Mouse (Mus musculus) lung, postnatal 25 days (tissue): ENCODE data around the gene Ptprt.

Experiments
- DNase-seq: peaks from one replicate; pipeline ENCODE4 v3.0.0; 2022; ENCODE audit warnings: low spot score

The Ptprt gene

DNA sequence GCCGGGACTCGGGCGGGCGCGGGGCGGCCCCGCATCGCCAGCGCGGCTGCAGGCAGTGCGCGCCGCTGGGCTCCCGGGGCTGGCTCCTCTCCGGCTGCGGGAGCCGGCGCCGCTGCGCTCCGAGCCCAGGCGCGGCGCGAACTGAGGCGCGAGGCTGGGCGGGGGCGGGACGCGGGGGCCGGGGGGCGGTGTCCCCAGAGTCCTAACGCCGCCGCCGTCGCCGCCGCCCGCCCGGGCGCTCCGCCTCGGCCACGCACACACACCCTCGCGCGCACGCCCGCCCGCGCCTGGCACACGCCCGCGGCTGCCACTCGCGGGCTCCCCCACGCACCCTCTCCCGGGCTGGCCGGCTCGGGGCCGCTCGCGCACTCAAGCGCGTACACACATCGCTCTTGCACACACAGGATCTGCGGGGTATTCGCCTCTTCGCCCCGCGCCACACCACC is at the start of gene Ptprt:
Gene Ptprt, minus strand, starts transcription at position 207 of the 446 bp plus-strand sequence.
- no peak for DNase-seq

- DNase-seq: no peak
Observed at GRCm38 (mm10) chr2:162710443-162710842, 49.5 kb upstream of the Ptprt start.

- DNase-seq: no peak
Observed at GRCm38 (mm10) chr2:162699691-162700090, 38.7 kb upstream of the Ptprt start.

DNA sequence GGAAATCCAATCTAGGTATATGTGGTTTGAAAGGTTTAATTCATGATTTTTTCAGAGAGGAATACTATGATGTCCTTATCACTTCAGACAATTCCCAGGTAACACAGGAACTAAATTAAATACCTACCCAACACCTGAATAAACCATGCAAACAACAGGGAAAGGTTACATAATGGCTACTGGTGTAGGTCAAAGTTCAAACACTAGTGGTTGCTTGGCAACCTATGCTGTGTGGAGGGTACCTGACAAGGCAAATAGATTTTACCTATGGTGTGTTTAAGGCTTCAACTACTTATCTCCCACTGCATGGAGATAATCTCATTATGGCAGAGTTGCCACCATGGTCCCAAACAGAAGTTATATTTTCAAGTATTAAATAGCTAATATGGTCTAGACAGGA is 38.1 kb upstream of the Ptprt start:
- no peak for DNase-seq

- no peak for DNase-seq
Observed at GRCm38 (mm10) chr2:162698068-162698467, 37.1 kb upstream of the Ptprt start.

DNA sequence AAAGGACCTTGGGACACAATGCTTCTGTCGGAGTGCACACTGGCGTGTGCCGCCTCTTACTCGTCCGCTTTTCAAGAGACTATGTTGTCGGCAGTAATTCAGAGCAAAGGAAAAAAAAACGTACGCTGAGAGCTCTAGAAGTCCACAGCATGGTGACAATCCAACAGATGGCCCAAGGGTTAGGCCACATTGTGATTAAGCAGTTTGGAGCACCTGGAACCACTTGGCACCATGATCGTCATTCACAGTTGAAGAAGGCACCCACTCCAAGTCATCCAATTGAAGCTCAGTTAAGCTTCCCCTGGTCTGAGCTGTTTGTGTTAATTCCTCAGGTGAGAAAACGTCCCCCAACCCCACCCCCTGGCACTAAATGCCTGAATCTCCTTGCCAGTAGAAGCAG is 36.2 kb upstream of the Ptprt start:
- no peak for DNase-seq

GRCm38 (mm10) chr2:162692143-162692542 is 31.2 kb upstream of the Ptprt start:
- DNase-seq: no peak

GRCm38 (mm10) chr2:162682674-162683073 is 21.7 kb upstream of the Ptprt start:
- DNase-seq: peak; percentile 9

- no peak for DNase-seq
Observed at GRCm38 (mm10) chr2:162662431-162662970, 1.6 kb upstream of the Ptprt start.

DNA sequence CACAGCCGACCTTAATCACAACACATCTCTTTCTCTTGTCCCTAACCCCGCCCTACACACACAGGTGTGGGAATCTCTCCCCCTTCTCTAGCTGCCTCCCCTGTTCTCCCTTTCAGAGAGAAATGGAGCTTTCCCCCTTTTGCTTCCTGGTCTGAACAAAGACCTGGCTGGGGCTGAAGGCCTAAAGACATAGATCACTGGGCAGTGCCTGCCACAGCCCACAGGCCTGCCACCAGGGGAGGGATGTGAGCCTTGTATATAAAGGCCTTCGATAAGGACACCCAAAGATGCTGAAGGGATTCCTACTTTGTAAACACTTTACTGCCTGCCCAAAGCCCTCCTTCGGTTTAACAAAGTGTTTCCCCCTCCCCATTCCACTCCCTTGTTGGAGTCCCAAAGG is 786 bp upstream of the Ptprt start:
- DNase-seq: no peak

DNA sequence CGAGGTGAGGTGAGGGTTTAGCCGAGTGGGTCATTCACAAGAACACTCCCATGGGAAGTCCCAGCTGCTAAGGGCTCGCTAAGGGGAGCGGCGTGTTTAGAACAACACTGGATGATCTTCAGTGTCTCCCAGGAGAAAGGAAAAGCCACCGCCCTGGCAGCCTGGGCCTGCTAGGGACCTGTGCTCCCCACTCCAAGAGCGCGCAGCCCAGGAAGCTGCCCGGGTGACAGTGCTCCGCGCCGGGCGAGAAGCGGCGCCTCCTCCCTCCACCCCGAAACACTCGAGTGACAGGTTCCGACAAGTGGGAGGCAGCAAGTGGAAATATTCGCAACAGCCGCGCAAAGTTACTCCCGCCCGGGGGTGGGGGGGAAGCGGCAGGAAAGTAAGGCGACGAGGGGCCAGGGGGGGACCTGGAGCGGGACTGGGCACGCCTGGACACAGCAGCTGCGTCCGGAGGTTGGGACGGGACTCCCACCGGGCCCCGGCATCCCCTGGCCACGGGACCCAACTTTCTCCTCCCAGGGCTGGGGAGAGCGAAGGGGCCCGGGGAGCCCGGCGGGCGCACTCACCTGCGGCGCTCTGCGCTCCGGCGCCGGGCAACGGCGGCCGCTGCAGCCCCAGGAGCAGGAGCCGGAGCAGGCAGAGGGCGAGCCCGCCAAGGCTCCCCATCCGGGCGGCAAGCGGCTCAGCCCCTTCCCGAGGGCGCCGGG is 561 bp downstream of the Ptprt start:
- no peak for DNase-seq

DNA sequence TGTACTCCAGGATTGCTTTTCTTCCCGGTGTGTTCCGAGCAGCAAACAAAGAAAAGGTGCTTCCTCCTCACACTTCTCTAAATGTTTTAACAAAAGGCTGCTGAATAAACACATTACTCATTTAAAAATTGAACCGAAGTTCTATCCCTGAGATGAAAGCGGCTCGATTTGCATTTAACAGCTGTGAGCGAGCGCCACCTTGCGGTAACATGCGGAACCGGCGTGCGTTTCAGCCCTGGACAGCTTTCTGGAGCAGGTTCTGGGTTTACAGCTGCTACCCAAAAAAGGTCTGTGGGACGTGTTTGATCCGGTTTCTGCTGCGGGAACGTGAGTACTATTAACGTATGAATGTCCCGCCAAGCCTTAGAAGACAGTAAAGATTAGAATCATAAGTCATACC is 1.9 kb downstream of the Ptprt start:
- DNase-seq: peak; percentile 60

DNA sequence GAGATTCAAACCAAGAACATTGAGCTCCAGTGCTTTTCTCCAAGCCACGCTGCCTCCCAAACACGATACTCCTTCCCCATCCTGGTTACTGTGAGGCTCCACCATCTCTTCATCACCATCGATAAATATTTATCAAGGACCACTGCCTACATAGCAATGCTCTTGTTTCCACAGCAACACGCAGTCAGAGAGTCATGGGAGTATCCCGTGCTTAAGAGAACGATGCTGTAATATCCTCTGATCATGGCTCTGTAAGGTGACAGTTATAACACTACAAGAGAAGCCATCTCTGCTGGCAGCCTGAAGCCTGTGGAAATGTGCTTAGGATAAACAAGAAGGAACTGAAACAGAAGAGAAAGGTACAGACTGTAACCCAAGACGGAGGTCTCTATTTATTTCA is 3.4 kb downstream of the Ptprt start:
- no peak for DNase-seq

GRCm38 (mm10) chr2:162654416-162654815 is 6.5 kb downstream of the Ptprt start:
- no peak for DNase-seq

DNA sequence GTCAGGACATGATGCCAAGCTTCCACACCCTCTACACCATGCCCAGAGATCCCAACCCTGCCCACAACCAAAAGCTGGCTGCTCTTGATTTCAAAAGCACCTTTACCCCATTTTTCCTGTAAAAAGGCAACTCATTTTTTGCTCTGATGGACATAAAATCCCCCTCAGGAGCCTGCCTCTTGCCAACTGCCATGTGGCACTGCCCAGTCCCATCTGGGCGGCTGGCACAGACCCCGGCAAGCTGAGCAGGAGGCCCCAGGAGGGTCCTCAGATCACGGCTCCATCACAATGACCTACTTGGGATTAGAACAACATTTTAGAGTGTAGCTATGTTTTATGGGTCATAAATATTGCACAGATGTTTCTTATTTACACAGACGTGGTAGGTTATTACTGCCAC is 22.3 kb downstream of the Ptprt start:
- no peak for DNase-seq

- DNase-seq: peak; percentile 1
Observed at GRCm38 (mm10) chr2:162637537-162637936, 23.4 kb downstream of the Ptprt start.

- DNase-seq: peak; percentile 29
Observed at GRCm38 (mm10) chr2:162636387-162637009, 24.4 kb downstream of the Ptprt start.

- DNase-seq: no peak
Observed at GRCm38 (mm10) chr2:162634901-162635300, 26.0 kb downstream of the Ptprt start.

GRCm38 (mm10) chr2:162626076-162626475 is 34.9 kb downstream of the Ptprt start:
- no peak for DNase-seq

- DNase-seq: no peak
Observed at GRCm38 (mm10) chr2:162624707-162625106, 36.2 kb downstream of the Ptprt start.

DNA sequence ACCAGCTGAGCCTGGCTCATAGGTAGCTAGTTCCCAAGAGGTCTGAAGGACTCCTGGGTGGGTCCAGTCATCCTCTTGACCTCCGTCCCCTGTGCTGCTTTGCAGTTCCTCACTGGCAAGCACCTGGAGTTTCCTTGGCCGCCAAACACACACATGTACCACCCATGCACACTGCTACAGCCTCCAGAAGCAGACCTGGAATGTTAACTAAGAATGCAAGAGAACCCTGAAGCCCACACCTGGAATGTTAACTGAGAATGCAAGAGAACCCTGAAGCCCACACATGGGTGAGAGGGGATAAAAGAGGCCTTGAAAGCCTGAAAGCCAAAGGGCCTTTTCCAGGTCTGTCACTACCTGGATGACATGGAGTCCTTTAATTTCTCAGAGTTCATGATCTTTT is 46.7 kb downstream of the Ptprt start:
- no peak for DNase-seq

DNA sequence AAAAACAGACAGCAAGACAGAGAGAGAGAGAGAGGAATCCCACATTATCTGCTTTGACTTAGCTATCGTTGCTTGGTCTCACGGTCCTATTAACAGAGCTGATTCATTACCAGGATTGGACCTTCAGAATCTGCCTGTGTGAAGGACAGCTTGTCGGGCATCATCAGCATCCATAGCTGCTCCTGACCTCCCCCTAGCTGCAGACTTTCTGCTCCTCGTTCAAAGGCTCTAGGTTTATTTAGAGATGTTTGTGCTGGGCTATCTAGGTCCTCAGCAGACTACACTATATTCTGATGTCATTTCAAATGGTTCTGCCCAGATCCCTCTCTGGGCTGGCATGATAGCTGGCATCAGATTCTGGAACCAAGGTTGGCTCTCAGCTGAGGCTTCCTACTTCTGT is 47.5 kb downstream of the Ptprt start:
- DNase-seq: no peak

GRCm38 (mm10) chr2:162602721-162603120 is 58.2 kb downstream of the Ptprt start:
- no peak for DNase-seq

- DNase-seq: no peak
Observed at GRCm38 (mm10) chr2:162591388-162591787, 69.6 kb downstream of the Ptprt start.
